Mouse (Mus musculus) cortical plate, adult 2 months (tissue): ENCODE measurements around the gene 1700029P11Rik. TPM values are rescaled to one million over a fixed set of nuclear protein-coding genes. Genes with fewer than 3 reads are reported as not detected.

Source experiments
- H3K27ac ChIP-seq: fragments of 200-500 bp; 2 replicates; pipeline ENCODE4 v1.5.1; 2012; ENCODE audit warnings: low read length, control low read depth, inconsistent platforms; ENCODE audit not compliant: insufficient read depth
- H3K4me1 ChIP-seq: fragments of 200-500 bp; 2 replicates; pipeline ENCODE4 v1.6.1; 2011; ENCODE audit warnings: low read length; ENCODE audit not compliant: control insufficient read depth, insufficient read depth
- H3K4me3 ChIP-seq: fragments of 200-500 bp; 2 replicates; pipeline ENCODE4 v1.5.1; 2011; ENCODE audit warnings: mild to moderate bottlenecking, low read length, control low read depth; ENCODE audit not compliant: insufficient read depth
- CTCF ChIP-seq: fragments of 200-500 bp; IDR thresholded peaks from 2 replicates; pipeline ENCODE4 v1.5.1; 2011; ENCODE audit warnings: mild to moderate bottlenecking, control low read depth, low read length; ENCODE audit not compliant: insufficient read depth; ENCODE audit errors: extremely low read depth
- POLR2A ChIP-seq: fragments of 200-500 bp; IDR thresholded peaks from 2 replicates; pipeline ENCODE4 v1.6.1; 2011; ENCODE audit warnings: mild to moderate bottlenecking, low read length, control low read depth; ENCODE audit not compliant: insufficient read depth; ENCODE audit errors: extremely low read depth
- polyA plus RNA-seq: library from polyadenylated mRNA; depleted of rRNA; stranded (reverse); fragments of >200 nt; gene quantifications from 2 replicates; pipeline ENCODE4 v1.2.3, GENCODE M21; 2012; rRNA removed

The 1700029P11Rik gene
- polyA plus RNA-seq, 1 experiment, result not detected

DNA sequence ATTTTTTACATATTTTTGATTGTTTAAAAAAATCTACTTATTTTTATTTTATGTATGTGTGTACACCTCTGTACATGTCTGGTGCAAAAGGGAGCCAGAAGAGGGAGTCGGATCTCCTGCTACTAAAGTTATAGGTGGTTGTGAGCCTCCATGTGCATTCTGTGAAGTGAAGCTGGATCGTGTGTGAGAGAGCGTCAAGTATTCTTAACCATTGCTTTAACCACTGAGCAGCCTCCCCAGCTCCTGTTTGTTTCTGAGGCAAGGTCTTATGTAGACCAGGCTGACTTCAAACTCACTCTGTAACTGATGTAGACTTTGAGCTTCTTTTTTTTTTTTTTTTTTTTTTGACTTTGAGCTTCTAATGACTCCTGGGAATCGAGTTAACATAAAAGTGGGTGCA, 37.1 kb downstream of the 1700029P11Rik start:
- Histone ChIP-seq H3K4me1 (no peaks in the 10 kb centered on the region), H3K27ac (no peak overlapping the region), H3K4me3 (no peak overlapping the region)
- no peak for TF ChIP-seq POLR2A
- TF ChIP-seq CTCF, result no peak

GRCm38 (mm10) chr15:82019288-82019687, 38.9 kb downstream of the 1700029P11Rik start:
- TF ChIP-seq POLR2A (no peak), CTCF (no peak)
- H3K27ac ChIP-seq, result no peak overlapping the region
- H3K4me3 ChIP-seq, result no peak overlapping the region
- no peaks in the 10 kb centered on the region for H3K4me1 ChIP-seq

DNA sequence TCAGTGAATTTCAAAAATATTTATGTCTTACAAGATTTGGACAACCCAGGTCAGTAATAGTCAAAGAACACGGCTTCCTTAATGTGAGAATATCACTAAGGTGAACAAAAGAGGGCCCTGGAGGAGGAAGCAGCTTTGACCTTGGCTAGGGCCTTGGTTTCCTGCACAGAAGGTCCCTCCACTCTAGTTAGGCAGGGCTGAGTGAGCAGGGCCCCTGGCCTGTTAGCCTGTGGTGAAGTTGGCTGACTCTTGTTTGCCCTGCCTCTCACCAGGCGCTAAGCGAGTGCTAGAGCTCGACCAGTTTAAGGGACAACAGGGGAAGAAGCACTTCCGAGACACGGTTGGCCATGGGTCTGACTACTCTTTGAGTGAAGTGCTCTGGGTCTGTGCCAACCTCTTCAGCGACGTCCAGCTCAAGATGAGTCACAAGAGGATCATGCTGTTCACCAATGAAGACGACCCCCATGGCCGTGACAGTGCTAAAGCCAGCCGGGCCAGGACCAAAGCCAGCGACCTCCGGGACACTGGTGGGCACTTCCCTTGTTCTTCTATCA, 42.3 kb downstream of the 1700029P11Rik start:
- Histone ChIP-seq H3K27ac (no peak overlapping the region), H3K4me1 (no peaks in the 10 kb centered on the region), H3K4me3 (no peak overlapping the region)
- no peak for TF ChIP-seq CTCF
- TF ChIP-seq POLR2A, result no peak

DNA sequence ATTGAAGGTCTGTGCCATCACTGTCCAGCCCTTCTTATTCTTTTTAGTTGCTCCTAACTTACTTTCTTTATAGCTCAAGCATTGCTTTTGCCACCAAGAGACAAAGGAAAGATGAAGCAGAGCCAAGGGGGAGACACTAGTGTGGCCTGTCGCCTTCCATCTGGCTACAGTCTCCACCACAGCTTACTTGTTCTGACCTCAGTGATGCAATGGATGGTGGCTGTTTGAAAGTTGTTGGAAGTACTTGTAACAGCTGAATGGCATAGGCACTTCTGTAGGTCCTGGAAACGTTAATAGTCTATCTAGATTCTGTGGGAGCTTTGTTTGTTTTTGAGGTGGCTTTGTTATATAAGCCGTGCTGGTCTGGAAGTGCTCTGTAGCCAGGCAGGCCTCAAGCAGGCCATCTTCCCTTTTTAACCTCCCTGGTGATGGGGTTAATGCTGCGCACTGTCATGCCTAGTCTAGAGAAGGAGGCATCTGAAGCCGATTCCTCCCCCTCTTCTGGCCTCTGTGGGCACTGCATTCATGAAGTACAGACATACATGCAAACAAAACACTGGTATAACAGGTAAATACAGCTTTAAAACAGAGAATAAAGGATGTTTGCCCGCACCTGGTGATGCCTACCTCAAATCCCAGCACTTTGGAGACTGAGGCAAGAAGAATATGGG, 43.8 kb downstream of the 1700029P11Rik start:
- no peak overlapping the region for H3K4me3 ChIP-seq
- no peak overlapping the region for H3K27ac ChIP-seq
- no peak for TF ChIP-seq POLR2A
- TF ChIP-seq CTCF, result no peak
- no peaks in the 10 kb centered on the region for H3K4me1 ChIP-seq

GRCm38 (mm10) chr15:82027276-82027675, 46.9 kb downstream of the 1700029P11Rik start:
- TF ChIP-seq POLR2A (no peak), CTCF (no peak)
- H3K4me3 ChIP-seq, result no peak overlapping the region
- H3K27ac ChIP-seq, result no peak overlapping the region
- H3K4me1 ChIP-seq, result no peaks in the 10 kb centered on the region

DNA sequence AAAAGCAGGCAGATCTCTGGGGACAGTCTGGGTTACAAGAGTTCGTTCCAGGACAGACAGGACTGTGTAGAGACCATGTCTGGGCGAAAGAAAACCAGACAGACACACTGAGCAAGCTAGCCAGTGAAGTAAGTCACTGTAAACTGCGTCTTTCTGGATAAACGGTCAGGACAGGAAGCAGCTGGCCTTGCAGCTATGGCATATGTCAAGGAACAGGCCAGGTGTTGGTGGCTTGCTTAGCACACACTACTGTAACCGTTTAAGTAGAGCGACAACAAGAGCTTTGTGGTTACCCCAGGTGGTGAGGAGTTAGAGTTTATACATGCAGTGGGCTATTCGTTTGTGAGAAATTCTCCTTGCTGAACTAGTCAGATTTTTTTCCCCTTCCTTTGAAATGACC, 47.4 kb downstream of the 1700029P11Rik start:
- Histone ChIP-seq H3K27ac (no peak overlapping the region), H3K4me3 (no peak overlapping the region), H3K4me1 (no peaks in the 10 kb centered on the region)
- no peak for TF ChIP-seq POLR2A
- no peak for TF ChIP-seq CTCF

Other genes starting within 250 kb of the 1700029P11Rik start
- 89.7 and 93.8 TPM in 2 replicates for gene Zc3h7b, start 235.5 kb upstream of the 1700029P11Rik start, polyA plus RNA-seq
- 151 and 154 TPM in 2 replicates for gene Rangap1, start 235.0 kb upstream of the 1700029P11Rik start, polyA plus RNA-seq
- 318 and 326 TPM in 2 replicates for gene Tef, start 178.1 kb upstream of the 1700029P11Rik start, polyA plus RNA-seq
- gene Tob2, start 121.7 kb upstream of the 1700029P11Rik start, polyA plus RNA-seq, result 19.9 and 21.0 TPM in 2 replicates
- gene Phf5a, start 108.6 kb upstream of the 1700029P11Rik start, polyA plus RNA-seq, result 53.3 and 57.7 TPM in 2 replicates
- 533 and 545 TPM in 2 replicates for gene Aco2, start 108.2 kb upstream of the 1700029P11Rik start, polyA plus RNA-seq
- gene Polr3h, start 54.3 kb upstream of the 1700029P11Rik start, polyA plus RNA-seq, result 61.5 and 63.0 TPM in 2 replicates
- 111 and 115 TPM in 2 replicates for gene Csdc2, start 43.8 kb upstream of the 1700029P11Rik start, polyA plus RNA-seq
- gene Pmm1, start 19.6 kb upstream of the 1700029P11Rik start, polyA plus RNA-seq, result 294 and 300 TPM in 2 replicates
- gene Xrcc6, start 7.3 kb downstream of the 1700029P11Rik start, polyA plus RNA-seq, result 23.5 and 27.4 TPM in 2 replicates
- gene Desi1, start 53.3 kb downstream of the 1700029P11Rik start, polyA plus RNA-seq, result 126 and 134 TPM in 2 replicates
- 133 and 137 TPM in 2 replicates for gene Snu13, start 67.1 kb downstream of the 1700029P11Rik start, polyA plus RNA-seq
- not detected in 2 replicates for gene 4930407I10Rik, start 78.6 kb downstream of the 1700029P11Rik start, polyA plus RNA-seq
- 6.1 and 7.9 TPM in 2 replicates for gene Mei1, start 89.5 kb downstream of the 1700029P11Rik start, polyA plus RNA-seq
- 16.3 and 16.5 TPM in 2 replicates for gene Ccdc134, start 147.4 kb downstream of the 1700029P11Rik start, polyA plus RNA-seq
- gene Srebf2, start 166.6 kb downstream of the 1700029P11Rik start, polyA plus RNA-seq, result 138 and 166 TPM in 2 replicates
- 5.3 and 6.7 TPM in 2 replicates for gene Shisa8, start 232.3 kb downstream of the 1700029P11Rik start, polyA plus RNA-seq
- gene Tnfrsf13c, start 243.8 kb downstream of the 1700029P11Rik start, polyA plus RNA-seq, result 0.48 and 0.76 TPM in 2 replicates